Mouse (Mus musculus) myocyte (in vitro differentiated cells): Measurements from ENCODE around the gene Uqcr11. TPM values are rescaled to one million over a fixed set of nuclear protein-coding genes. Genes with fewer than 3 reads are reported as not detected.

Experiments
- H3K27me3 ChIP-seq: one replicate; pipeline ENCODE4 v1.6.1; 2011; ENCODE audit not compliant: control insufficient read depth, insufficient read depth, insufficient read length
- H3K36me3 ChIP-seq: one replicate; pipeline ENCODE4 v1.6.1; 2011; ENCODE audit not compliant: control insufficient read depth, insufficient read depth
- H3K4me2 ChIP-seq: one replicate; pipeline ENCODE4 v1.6.1; 2011; ENCODE audit warnings: low read depth, control low read depth
- H3K4me3 ChIP-seq: one replicate; pipeline ENCODE4 v1.5.1; 2011; ENCODE audit warnings: mild to moderate bottlenecking, control low read depth, moderate library complexity
- H3K79me2 ChIP-seq: one replicate; pipeline ENCODE4 v1.6.1; 2011; ENCODE audit not compliant: control insufficient read depth, insufficient read depth
- H3ac ChIP-seq: one replicate; pipeline ENCODE4 v1.6.1; 2011; ENCODE audit not compliant: control insufficient read depth, insufficient read length
- CEBPB ChIP-seq: IDR thresholded peaks from 2 replicates; pipeline ENCODE4 v1.6.1; 2011; ENCODE audit warnings: mild to moderate bottlenecking, moderate library complexity; ENCODE audit not compliant: poor library complexity, insufficient read depth, severe bottlenecking
- E2F4 ChIP-seq: IDR thresholded peaks from one replicate; pipeline ENCODE4 v1.6.1; 2011; ENCODE audit warnings: mild to moderate bottlenecking, control low read depth, moderate library complexity; ENCODE audit not compliant: insufficient read depth
- MAX ChIP-seq: IDR thresholded peaks from one replicate; pipeline ENCODE4 v1.6.1; 2011; ENCODE audit warnings: low read depth, mild to moderate bottlenecking, control low read depth
- MYOD1 ChIP-seq, 3 experiments: IDR thresholded peaks; one replicate each; pipeline ENCODE4 v1.6.1; 2011; ENCODE audit warnings: control low read depth in 2 of 3, low read depth in 2 of 3, mild to moderate bottlenecking in 2 of 3, moderate library complexity in 1 of 3; ENCODE audit not compliant: insufficient read length in 2 of 3, control insufficient read depth in 1 of 3
- MYOG ChIP-seq, 3 experiments: IDR thresholded peaks; one replicate each; pipeline ENCODE4 v1.6.1; 2011; ENCODE audit warnings: control low read depth in 2 of 3, low read depth in 2 of 3, mild to moderate bottlenecking in 2 of 3; ENCODE audit not compliant: insufficient read length in 2 of 3, control insufficient read depth in 1 of 3, insufficient read depth in 1 of 3
- POLR2A ChIP-seq: IDR thresholded peaks from one replicate; pipeline ENCODE4 v1.6.1; 2011; ENCODE audit warnings: low read depth, mild to moderate bottlenecking, control low read depth, moderate library complexity; ENCODE audit not compliant: insufficient read length
- POLR2AphosphoS2 ChIP-seq: IDR thresholded peaks from one replicate; pipeline ENCODE4 v1.6.1; 2011; ENCODE audit warnings: low read depth, control low read depth; ENCODE audit not compliant: insufficient read length
- REST ChIP-seq: IDR thresholded peaks from one replicate; pipeline ENCODE4 v1.6.1; 2011; ENCODE audit warnings: mild to moderate bottlenecking, control low read depth, moderate library complexity; ENCODE audit not compliant: insufficient read depth, insufficient read length
- SRF ChIP-seq: IDR thresholded peaks from one replicate; pipeline ENCODE4 v1.6.1; 2011; ENCODE audit warnings: low read depth; ENCODE audit not compliant: control insufficient read depth, insufficient read length
- TCF12 ChIP-seq: IDR thresholded peaks from one replicate; pipeline ENCODE4 v1.6.1; 2011; ENCODE audit warnings: mild to moderate bottlenecking, control low read depth; ENCODE audit not compliant: poor library complexity, insufficient read depth, severe bottlenecking
- TCF3 ChIP-seq: IDR thresholded peaks from one replicate; pipeline ENCODE4 v1.6.1; 2011; ENCODE audit warnings: low read depth, control low read depth; ENCODE audit not compliant: insufficient read length
- USF1 ChIP-seq: IDR thresholded peaks from one replicate; pipeline ENCODE4 v1.6.1; 2011; ENCODE audit warnings: low read depth, mild to moderate bottlenecking, control low read depth, moderate library complexity
- polyA plus RNA-seq: library from polyadenylated mRNA; unstranded; fragments of >200 nt; fragmentation: generic; extraction: Trizol; gene quantifications from one replicate; pipeline ENCODE4 v1.2.1, GENCODE M21; 2012; ENCODE audit warnings: missing spikeins

Uqcr11 gene
- polyA plus RNA-seq, 1 experiment, result 1,247 TPM

DNA sequence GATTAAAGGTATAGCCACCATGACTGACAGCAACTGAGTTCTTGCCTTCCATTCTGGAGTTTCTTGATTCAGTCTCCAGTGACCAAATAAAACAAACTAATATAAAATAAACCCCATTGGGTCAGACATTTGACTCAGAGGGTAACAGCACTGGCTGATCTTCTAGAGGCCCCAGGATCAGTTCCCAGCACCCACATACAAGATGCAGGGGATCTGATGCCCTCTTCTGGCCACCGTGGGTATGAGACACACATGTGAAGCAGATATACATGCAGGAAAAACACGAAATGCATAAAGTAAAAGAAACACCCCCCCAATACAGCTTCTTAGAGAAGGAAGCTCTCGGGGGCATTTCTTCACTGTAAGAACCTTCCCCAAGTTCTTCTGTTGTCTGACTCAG is 18.4 kb upstream of the Uqcr11 start:
- no peak overlapping the region for H3K4me2 ChIP-seq
- TF ChIP-seq POLR2AphosphoS2 (no peak), TCF3 (no peak), E2F4 (no peak), REST (no peak), CEBPB (no peak), MYOD1 (IDR thresholded peaks at IDR 0.05; ENCODE audit: control insufficient read depth in 1 of 3, insufficient read length in 2 of 3, low read depth in 2 of 3) (no peak), POLR2A (no peak), TCF12 (no peak), MYOG (IDR thresholded peaks at IDR 0.05; ENCODE audit: control insufficient read depth in 1 of 3, insufficient read depth in 1 of 3, insufficient read length in 2 of 3, low read depth in 2 of 3) (no peak), SRF (no peak), MAX (no peak), USF1 (no peak)

DNA sequence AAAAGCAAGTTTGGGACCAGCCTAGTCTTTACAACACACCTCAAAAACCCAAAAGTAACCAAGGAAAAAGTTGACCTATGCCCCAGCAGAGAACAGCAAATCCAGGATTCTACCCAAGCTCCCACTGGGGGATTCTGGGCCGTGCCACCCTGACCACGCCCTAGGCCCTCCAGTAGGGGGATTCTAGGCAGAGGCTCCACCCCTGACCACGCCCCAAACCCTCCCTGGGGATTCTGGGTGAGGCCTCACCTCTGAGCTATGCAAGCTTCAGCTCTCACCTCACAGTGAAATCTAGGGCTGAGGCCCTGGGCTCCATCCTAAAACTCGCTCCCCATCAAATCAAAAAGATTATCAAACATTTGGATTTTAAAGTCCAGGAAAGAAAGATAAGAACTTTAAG is 16.9 kb upstream of the Uqcr11 start:
- H3K79me2 ChIP-seq, result peaks cover 11% of the 10 kb centered on the region
- peaks cover 44% of the 10 kb centered on the region for H3K36me3 ChIP-seq
- H3K4me3 ChIP-seq, result no peak overlapping the region
- TF ChIP-seq TCF3, result no peak
- no peak for TF ChIP-seq MAX
- no peak for TF ChIP-seq MYOD1 (IDR thresholded peaks at IDR 0.05; ENCODE audit: control insufficient read depth in 1 of 3, insufficient read length in 2 of 3, low read depth in 2 of 3)
- no peak for TF ChIP-seq SRF
- no peak for TF ChIP-seq REST
- no peak for TF ChIP-seq MYOG (IDR thresholded peaks at IDR 0.05; ENCODE audit: control insufficient read depth in 1 of 3, insufficient read depth in 1 of 3, insufficient read length in 2 of 3, low read depth in 2 of 3)
- no peak for TF ChIP-seq POLR2A
- TF ChIP-seq CEBPB, result no peak
- TF ChIP-seq E2F4, result no peak
- H3ac ChIP-seq, result no peak overlapping the region
- H3K4me2 ChIP-seq, result no peak overlapping the region
- no peaks in the 10 kb centered on the region for H3K27me3 ChIP-seq

More for the DNA sequence above, 18.4 kb upstream of the Uqcr11 start:
- Histone ChIP-seq H3ac (no peak overlapping the region), H3K4me3 (no peak overlapping the region), H3K27me3 (no peaks in the 10 kb centered on the region), H3K79me2 (peaks cover 17% of the 10 kb centered on the region), H3K36me3 (peaks cover 41% of the 10 kb centered on the region)

GRCm38 (mm10) chr10:80421651-80422472 is 15.2 kb upstream of the Uqcr11 start:
- no peak overlapping the region for H3ac ChIP-seq
- no peak overlapping the region for H3K4me2 ChIP-seq
- TF ChIP-seq USF1 (no peak), POLR2AphosphoS2 (no peak), MYOD1 (IDR thresholded peaks at IDR 0.05; ENCODE audit: control insufficient read depth in 1 of 3, insufficient read length in 2 of 3, low read depth in 2 of 3) (no peak), TCF3 (no peak), SRF (no peak), TCF12 (no peak), MAX (no peak), E2F4 (no peak)
- peaks cover 11% of the 10 kb centered on the region for H3K79me2 ChIP-seq
- H3K36me3 ChIP-seq, result peaks cover 38% of the 10 kb centered on the region
- H3K4me3 ChIP-seq, result no peak overlapping the region
- no peaks in the 10 kb centered on the region for H3K27me3 ChIP-seq

GRCm38 (mm10) chr10:80421208-80421607 is 14.6 kb upstream of the Uqcr11 start:
- peaks cover 38% of the 10 kb centered on the region for H3K36me3 ChIP-seq
- TF ChIP-seq POLR2AphosphoS2 (no peak), MYOD1 (IDR thresholded peaks at IDR 0.05; ENCODE audit: control insufficient read depth in 1 of 3, insufficient read length in 2 of 3, low read depth in 2 of 3) (no peak), TCF3 (no peak), USF1 (no peak), REST (no peak), MYOG (IDR thresholded peaks at IDR 0.05; ENCODE audit: control insufficient read depth in 1 of 3, insufficient read depth in 1 of 3, insufficient read length in 2 of 3, low read depth in 2 of 3) (no peak), TCF12 (no peak), CEBPB (no peak)
- H3K4me3 ChIP-seq, result no peak overlapping the region
- H3K27me3 ChIP-seq, result no peaks in the 10 kb centered on the region
- H3K79me2 ChIP-seq, result peaks cover 11% of the 10 kb centered on the region
- no peak overlapping the region for H3K4me2 ChIP-seq
- no peak overlapping the region for H3ac ChIP-seq

DNA sequence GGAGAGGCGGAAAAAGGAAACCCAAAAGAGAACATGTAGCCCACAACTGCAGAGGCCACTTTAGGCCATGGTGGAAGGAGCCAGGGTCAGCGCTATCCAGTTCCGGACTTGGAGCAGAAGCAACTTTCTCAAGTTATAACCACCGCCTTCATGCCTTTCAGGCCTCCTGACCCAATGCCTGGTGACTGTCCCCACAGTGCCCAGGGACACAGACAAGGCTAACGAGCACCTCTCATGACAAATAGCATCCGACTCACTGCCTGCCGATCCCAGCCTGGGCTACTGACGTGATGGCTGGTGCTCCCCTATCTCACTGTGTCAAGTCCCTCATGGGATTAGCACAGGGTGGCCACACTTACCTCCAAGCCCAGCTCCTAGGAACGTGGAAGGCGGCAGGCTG is 14.1 kb upstream of the Uqcr11 start:
- H3K4me2 ChIP-seq, result no peak overlapping the region
- H3K36me3 ChIP-seq, result peaks cover 36% of the 10 kb centered on the region
- TF ChIP-seq TCF3 (no peak), MYOD1 (IDR thresholded peaks at IDR 0.05; ENCODE audit: control insufficient read depth in 1 of 3, insufficient read length in 2 of 3, low read depth in 2 of 3) (no peak), MYOG (IDR thresholded peaks at IDR 0.05; ENCODE audit: control insufficient read depth in 1 of 3, insufficient read depth in 1 of 3, insufficient read length in 2 of 3, low read depth in 2 of 3) (no peak), CEBPB (no peak), SRF (no peak), MAX (no peak), POLR2AphosphoS2 (no peak), REST (no peak), POLR2A (no peak), TCF12 (no peak), USF1 (no peak), E2F4 (no peak)
- peaks cover 11% of the 10 kb centered on the region for H3K79me2 ChIP-seq
- H3K4me3 ChIP-seq, result no peak overlapping the region
- no peaks in the 10 kb centered on the region for H3K27me3 ChIP-seq
- no peak overlapping the region for H3ac ChIP-seq
